Mouse (Mus musculus) kidney, postnatal 0 days (tissue): ENCODE results near the gene Ildr1. TPM values are rescaled to one million over a fixed set of nuclear protein-coding genes. Genes with fewer than 3 reads are reported as not detected.

Experiments
- ATAC-seq: fragments of 200-750 bp; cut with Nextera tagmentation; replicated peaks from 2 replicates; pipeline ENCODE4 v1.8.0; 2017; ENCODE audit warnings: low read depth, moderate number of reproducible peaks, moderate TSS enrichment, moderate library complexity; ENCODE audit not compliant: low FRiP score
- DNase-seq: peaks from one replicate; pipeline ENCODE4 v3.0.0-alpha.2; 2016; ENCODE audit warnings: low spot score
- H3K27ac ChIP-seq: fragments of 300-500 bp; sonication (generic); 2 replicates; pipeline ENCODE4 v1.5.1; 2014; ENCODE audit warnings: mild to moderate bottlenecking
- H3K27me3 ChIP-seq: fragments of 300-500 bp; sonication (generic); 2 replicates; pipeline ENCODE4 v1.6.1; 2014; ENCODE audit warnings: low read length, mixed read lengths; ENCODE audit not compliant: insufficient read depth
- H3K36me3 ChIP-seq: fragments of 300-500 bp; sonication (generic); 2 replicates; pipeline ENCODE4 v1.6.1; 2014; ENCODE audit warnings: low read length, mixed read lengths; ENCODE audit not compliant: insufficient read depth
- H3K4me1 ChIP-seq: fragments of 300-500 bp; sonication (generic); replicated peaks from 2 replicates; pipeline ENCODE4 v1.6.1; 2014; ENCODE audit warnings: antibody characterized with exemption, low read length, mixed read lengths; ENCODE audit not compliant: insufficient read depth
- H3K4me2 ChIP-seq: fragments of 300-500 bp; sonication (generic); 2 replicates; pipeline ENCODE4 v1.6.1; 2014; ENCODE audit warnings: mild to moderate bottlenecking, low read length, moderate library complexity, mixed read lengths
- H3K4me3 ChIP-seq: fragments of 300-500 bp; sonication (generic); replicated peaks from 2 replicates; pipeline ENCODE4 v1.5.1; 2014; ENCODE audit warnings: low read depth, low read length
- H3K9ac ChIP-seq: fragments of 300-500 bp; sonication (generic); 2 replicates; pipeline ENCODE4 v1.6.1; 2014; ENCODE audit warnings: low read depth, low read length
- H3K9me3 ChIP-seq: fragments of 300-500 bp; sonication (generic); replicated peaks from 2 replicates; pipeline ENCODE4 v1.6.1; 2016; ENCODE audit warnings: low read length, inconsistent platforms, mixed read lengths
- CTCF ChIP-seq: IDR thresholded peaks from 2 replicates; pipeline ENCODE4 v1.5.1; 2016; ENCODE audit warnings: antibody characterized with exemption, low read depth, mild to moderate bottlenecking, moderate library complexity
- WGBS: fragments of 180-500 bp; shearing (Covaris S2); extraction: QIAGEN DNeasy Blood & Tissue Kit; methylation state at CpG from one replicate; pipeline ENCODE4 v1.1.7; 2014; 5-methylcytosine and 5-hydroxymethylcytosine counted together
- polyA plus RNA-seq: library from polyadenylated mRNA; unstranded; fragments of >200 nt; fragmentation: Nextera tagmentation; extraction: Ambion mirVana; gene quantifications from 2 replicates; pipeline ENCODE4 v1.2.1, GENCODE M21; 2015

The Ildr1 gene
- polyA plus RNA-seq, 1 experiment from 2014 or later: 16.1 TPM

- no peak overlapping the region for H3K27ac ChIP-seq
- ATAC-seq: no peak
- 77% methylated on average over 4 of the region's 4 CpGs for WGBS
- no peaks in the 10 kb centered on the region for H3K27me3 ChIP-seq
- no peaks in the 10 kb centered on the region for H3K4me1 ChIP-seq
- no peak overlapping the region for H3K4me2 ChIP-seq
- no peak for TF ChIP-seq CTCF
- no peaks in the 10 kb centered on the region for H3K9me3 ChIP-seq
- H3K4me3 ChIP-seq: no peak overlapping the region
- no peak overlapping the region for H3K9ac ChIP-seq
- no peak for DNase-seq
- no peaks in the 10 kb centered on the region for H3K36me3 ChIP-seq
Observed at GRCm38 (mm10) chr16:36747068-36747467, 53.3 kb downstream of the Ildr1 start.

GRCm38 (mm10) chr16:36747767-36748166 is 54.0 kb downstream of the Ildr1 start:
- H3K4me2 ChIP-seq: no peak overlapping the region
- H3K27ac ChIP-seq: no peak overlapping the region
- no peak overlapping the region for H3K9ac ChIP-seq
- no peak for ATAC-seq
- DNase-seq: no peak
- WGBS: 38% methylated on average over 2 of the region's 2 CpGs
- H3K4me3 ChIP-seq: no peak overlapping the region
- no peaks in the 10 kb centered on the region for H3K27me3 ChIP-seq
- H3K36me3 ChIP-seq: no peaks in the 10 kb centered on the region
- TF ChIP-seq CTCF: no peak
- no peaks in the 10 kb centered on the region for H3K9me3 ChIP-seq
- no peaks in the 10 kb centered on the region for H3K4me1 ChIP-seq

- no peaks in the 10 kb centered on the region for H3K9me3 ChIP-seq
- WGBS: 82% methylated on average over 3 of the region's 3 CpGs
- no peaks in the 10 kb centered on the region for H3K27me3 ChIP-seq
- ATAC-seq (no peak), DNase-seq (no peak)
- H3K27ac ChIP-seq: no peak overlapping the region
- no peak overlapping the region for H3K9ac ChIP-seq
- H3K4me2 ChIP-seq: no peak overlapping the region
- no peak for TF ChIP-seq CTCF
- 0 out of 2 replicates have a peak, but pooled peaks cover 4% of the 10 kb centered on the region for H3K36me3 ChIP-seq
- H3K4me1 ChIP-seq: no peaks in the 10 kb centered on the region
- H3K4me3 ChIP-seq: no peak overlapping the region
Observed at GRCm38 (mm10) chr16:36751979-36752378, 58.2 kb downstream of the Ildr1 start.

GRCm38 (mm10) chr16:36770191-36770771 is 76.5 kb downstream of the Ildr1 start:
- H3K27me3 ChIP-seq: no peaks in the 10 kb centered on the region
- H3K9ac ChIP-seq: no peak overlapping the region
- H3K4me3 ChIP-seq: no peak overlapping the region
- ATAC-seq (peak; percentile 46; the same call in 1 of the 2 replicates), DNase-seq (peak; percentile 11)
- no peak overlapping the region for H3K27ac ChIP-seq
- TF ChIP-seq CTCF: no peak
- H3K4me1 ChIP-seq: no peaks in the 10 kb centered on the region
- WGBS: 81% methylated on average over 8 of the region's 13 CpGs
- no peak overlapping the region for H3K4me2 ChIP-seq
- no peaks in the 10 kb centered on the region for H3K36me3 ChIP-seq
- no peaks in the 10 kb centered on the region for H3K9me3 ChIP-seq

- H3K4me3 ChIP-seq: no peak overlapping the region
- no peak for TF ChIP-seq CTCF
- no peak overlapping the region for H3K4me2 ChIP-seq
- no peak overlapping the region for H3K27ac ChIP-seq
- WGBS: 50% methylated on average over 4 of the region's 4 CpGs
- no peaks in the 10 kb centered on the region for H3K4me1 ChIP-seq
- no peak for ATAC-seq
- peak; percentile 21 for DNase-seq
- no peaks in the 10 kb centered on the region for H3K27me3 ChIP-seq
- H3K36me3 ChIP-seq: no peaks in the 10 kb centered on the region
- H3K9me3 ChIP-seq: no peaks in the 10 kb centered on the region
- no peak overlapping the region for H3K9ac ChIP-seq
Observed at GRCm38 (mm10) chr16:36770830-36771229, 77.1 kb downstream of the Ildr1 start.

- DNase-seq (no peak), ATAC-seq (no peak)
- Histone ChIP-seq H3K4me2 (no peak overlapping the region), H3K9me3 (no peaks in the 10 kb centered on the region), H3K27ac (no peak overlapping the region), H3K36me3 (no peaks in the 10 kb centered on the region), H3K4me1 (no peaks in the 10 kb centered on the region), H3K9ac (no peak overlapping the region), H3K27me3 (no peaks in the 10 kb centered on the region), H3K4me3 (no peak overlapping the region)
- WGBS: 68% methylated on average over 2 of the region's 2 CpGs
- TF ChIP-seq CTCF: no peak
Observed at GRCm38 (mm10) chr16:36771244-36771643, 77.5 kb downstream of the Ildr1 start.

GRCm38 (mm10) chr16:36771703-36772102 is 77.9 kb downstream of the Ildr1 start:
- TF ChIP-seq CTCF: no peak
- H3K27ac ChIP-seq: no peak overlapping the region
- 89% methylated on average over 3 of the region's 3 CpGs for WGBS

More at GRCm38 (mm10) chr16:36771703-36772102, 77.9 kb downstream of the Ildr1 start:
- no peak for DNase-seq
- Histone ChIP-seq H3K36me3 (no peaks in the 10 kb centered on the region), H3K4me1 (no peaks in the 10 kb centered on the region), H3K27me3 (no peaks in the 10 kb centered on the region), H3K4me2 (no peak overlapping the region), H3K9me3 (no peaks in the 10 kb centered on the region), H3K4me3 (no peak overlapping the region), H3K9ac (no peak overlapping the region)
- no peak for ATAC-seq
